ENCODE assay signal across 8 mouse cellular contexts in the genomic region with DNA sequence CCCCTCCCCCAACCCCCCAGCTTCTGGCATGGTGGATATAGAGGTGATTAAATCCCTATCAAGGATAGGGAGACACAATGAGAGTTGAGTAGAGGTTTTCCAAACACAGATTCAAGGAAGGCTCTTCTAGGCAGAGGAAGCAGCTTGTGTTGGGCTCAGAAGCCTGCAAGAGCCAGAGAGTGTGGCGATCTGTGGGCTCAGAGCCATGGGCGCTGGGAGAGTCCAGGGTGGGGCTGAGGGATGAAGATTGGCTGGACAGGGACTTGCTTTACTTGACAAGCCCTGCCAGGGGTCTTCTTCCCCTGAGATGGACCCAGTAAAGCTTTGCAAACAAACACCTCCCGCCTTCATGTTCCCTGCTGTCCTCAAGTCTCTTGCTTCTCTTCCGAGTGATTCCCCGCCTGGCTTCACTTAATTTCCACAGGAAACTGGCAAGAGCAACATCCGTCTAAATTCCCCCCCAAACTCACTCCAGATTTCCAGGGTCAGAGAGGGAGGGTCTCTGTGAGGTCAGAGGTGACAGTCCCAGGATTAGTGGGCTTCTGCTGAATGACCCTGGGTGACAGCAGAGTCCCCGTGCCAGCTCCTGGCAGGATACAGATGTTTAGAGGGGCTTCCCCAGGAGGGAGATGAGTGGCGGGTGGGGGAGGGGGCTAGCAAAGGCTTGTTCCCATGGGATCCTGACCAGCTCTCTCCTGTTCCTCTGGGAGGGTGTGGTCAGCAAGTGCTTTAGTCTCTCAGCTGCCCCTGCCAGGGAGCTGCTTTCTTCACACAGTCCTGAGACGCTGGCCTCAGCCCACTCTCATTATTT. TPM values are rescaled to one million over a fixed set of nuclear protein-coding genes. Genes with fewer than 3 reads are reported as not detected.
DNase-seq lines count a peak whose midpoint lies in the region; ATAC-seq lines count a peak whose summit lies in the region.

No protein-coding gene starts in this region.

- peaks cover 15% of the 10 kb centered on the region; the same call in 1 of the 2 replicates for H3K27me3 ChIP-seq in heart, embryonic 13.5 days (replicated peaks)
- no peaks in the 10 kb centered on the region for H3K27me3 ChIP-seq in forebrain, embryonic 11.5 days (ENCODE audit: control insufficient read depth, insufficient read depth, low read length)

- no peaks in the 10 kb centered on the region for H3K36me3 ChIP-seq in heart, embryonic 13.5 days
- H3K36me3 ChIP-seq in forebrain, embryonic 11.5 days (ENCODE audit: control insufficient read depth, insufficient read depth, low read length) = no peaks in the 10 kb centered on the region

- ATAC-seq in heart, embryonic 13.5 days (ENCODE audit: extremely low read depth, insufficient number of reproducible peaks, low FRiP score, low TSS enrichment) = no peak
- no peak for ATAC-seq in forebrain, embryonic 11.5 days (replicated peaks; ENCODE audit: low FRiP score)

- H3K9ac ChIP-seq in heart, embryonic 13.5 days = no peak overlapping the region
- H3K9ac ChIP-seq in forebrain, embryonic 11.5 days (ENCODE audit: low read length) = no peak overlapping the region

- DNase-seq in MN1 (ENCODE audit: low spot score) (peak; percentile 14), adipocyte (ENCODE audit: low spot score) (peak; percentile 52)
- peak; percentile 60 to 69 for DNase-seq in kidney, postnatal 36 days
- DNase-seq in T-cell, adult 2 months (ENCODE audit: low spot score) = no peak
- DNase-seq in forebrain, embryonic 11.5 days (ENCODE audit: low spot score) = no peak
- DNase-seq in spleen, postnatal 14 days (ENCODE audit: low spot score in 2 of 2) = no peak
- DNase-seq in layer of hippocampus, postnatal 36 days = no peak

- H3K4me2 ChIP-seq in heart, embryonic 13.5 days = no peak overlapping the region
- no peak overlapping the region for H3K4me2 ChIP-seq in forebrain, embryonic 11.5 days (ENCODE audit: low read depth, low read length, severe bottlenecking)

- no peak overlapping the region for H3K4me3 ChIP-seq in heart, embryonic 13.5 days
- no peak overlapping the region for H3K4me3 ChIP-seq in forebrain, embryonic 11.5 days (ENCODE audit: low read depth, low read length)

- 30% methylated on average over 9 of the region's 9 CpGs for WGBS in heart, embryonic 13.5 days
- 36% methylated on average over 9 of the region's 9 CpGs for WGBS in forebrain, embryonic 11.5 days

- H3K27ac ChIP-seq in heart, embryonic 13.5 days (replicated peaks) = peak overlapping the region; percentile 56
- no peak overlapping the region for H3K27ac ChIP-seq in forebrain, embryonic 11.5 days (ENCODE audit: low read depth, low read length)

- H3K9me3 ChIP-seq in heart, embryonic 13.5 days = no peaks in the 10 kb centered on the region
- H3K9me3 ChIP-seq in forebrain, embryonic 11.5 days (ENCODE audit: control insufficient read depth, low read length) = no peaks in the 10 kb centered on the region

- H3K4me1 ChIP-seq in heart, embryonic 13.5 days = peaks cover 17% of the 10 kb centered on the region
- H3K4me1 ChIP-seq in forebrain, embryonic 11.5 days (replicated peaks; ENCODE audit: control insufficient read depth, insufficient read depth, low read length) = no peaks in the 10 kb centered on the region; the same call in 1 of the 2 replicates

RNA-seq across cellular contexts. Expression of a gene that starts 47.5 kb away (rescaled TPM):
- 1.4 and 1.6 TPM in 2 replicates for polyA plus RNA-seq in heart, embryonic 13.5 days (2015; fragmentation: Nextera tagmentation; extraction: Ambion mirVana)
- polyA plus RNA-seq in forebrain, embryonic 11.5 days (2014; fragmentation: Nextera tagmentation; extraction: Ambion mirVana) = 12.1 and 12.4 TPM in 2 replicates
- total RNA-seq in layer of hippocampus, postnatal 36 days (2021) = 1 to 10 TPM; 1.2 TPM

Comparison
In these comparisons a context has a peak if more than half of its experiments do, and no peak if none do; other contexts are left out.
1. DNase-seq: peak in MN1 (single experiment), adipocyte (single experiment) and kidney, postnatal 36 days (2 of 2); none in T-cell, adult 2 months (single experiment), forebrain, embryonic 11.5 days (single experiment), spleen, postnatal 14 days (0 of 2) and layer of hippocampus, postnatal 36 days (0 of 2).